Mouse (Mus musculus): ENCODE data around the gene Bnip2. TPM values are rescaled to one million over a fixed set of nuclear protein-coding genes. Genes with fewer than 3 reads are reported as not detected.

Bnip2 gene
- total and polyA plus RNA-seq, 3 experiments: 54.3 to 104 (median 88.1) TPM

GRCm38 (mm10) chr9:70011537-70012407 is 22.5 kb downstream of the Bnip2 start:
- in situ Hi-C loops (cut with MboI; ENCODE audit: low pct_ligation_motif_present, low pct_unique_long_range_greater_than_20kb, low sequenced_read_pairs): no loop called here
- Histone ChIP-seq H3K4me2 (ENCODE audit: insufficient read depth, low read depth, poor library complexity, severe bottlenecking) (peak overlapping the region; percentile 67), H3K36me3 (replicated peaks in 1 of 2; ENCODE audit: control insufficient read depth in 1 of 2, insufficient read depth in 1 of 2, low read length in 1 of 2) (peaks cover 20 to 49% of the 10 kb centered on the region in 2 experiments), H3K4me3 (replicated peaks in 1 of 3; ENCODE audit: low read depth in 2 of 3, low read length in 2 of 3, poor library complexity in 1 of 3) (peak overlapping the region; percentile 36 to 90 (median 70)), H3K79me2 (replicated peaks; ENCODE audit: control insufficient read depth, extremely low read depth, insufficient read depth, poor library complexity, severe bottlenecking) (peaks cover 27% of the 10 kb centered on the region), H3K27ac (ENCODE audit: insufficient read depth, low read depth) (no peak overlapping the region), H3K27me3 (replicated peaks) (no peaks in the 10 kb centered on the region), H3K4me1 (ENCODE audit: control insufficient read depth in 1 of 2, insufficient read depth in 2 of 2) (peaks cover 0 to 30% of the 10 kb centered on the region in 2 experiments; a peak in 2 of 4 replicates), H3K9me3 (replicated peaks; ENCODE audit: low read length) (no peaks in the 10 kb centered on the region), H3K9ac (ENCODE audit: insufficient read depth, low read depth) (peak overlapping the region; percentile 69)
- no peak for DNase-seq (ENCODE audit: extremely low read depth)
- TF ChIP-seq CTCF (conservative IDR thresholded peaks at IDR 0.05 in 1 of 2, IDR thresholded peaks at IDR 0.05 in 1 of 2; ENCODE audit: low read depth in 2 of 2, low read length in 2 of 2): no peak
- TF ChIP-seq USF2 (conservative IDR thresholded peaks at IDR 0.05; ENCODE audit: low read depth, low read length): no peak
- no peak for TF ChIP-seq HCFC1 (IDR thresholded peaks at IDR 0.05; ENCODE audit: low read depth, low read length)
- no peak for TF ChIP-seq EP300 (IDR thresholded peaks at IDR 0.05; ENCODE audit: low read length)
- TF ChIP-seq USF1 (IDR thresholded peaks at IDR 0.05; ENCODE audit: low read depth, low read length): no peak
- no peak for TF ChIP-seq MAX (IDR thresholded peaks at IDR 0.05; ENCODE audit: low read length)
- TF ChIP-seq POLR2AphosphoS2 (IDR thresholded peaks at IDR 0.05; ENCODE audit: low read depth, low read length): no peak
- TF ChIP-seq TBP (conservative IDR thresholded peaks at IDR 0.05; ENCODE audit: low read depth, low read length): no peak
- TF ChIP-seq GABPA (IDR thresholded peaks at IDR 0.05; ENCODE audit: insufficient replicate concordance, low read depth, low read length): no peak
- no peak for TF ChIP-seq ELF1 (IDR thresholded peaks at IDR 0.05; ENCODE audit: low read depth, low read length)
- no peak for TF ChIP-seq IRF4 (IDR thresholded peaks at IDR 0.05; ENCODE audit: low read depth, low read length)
- no peak for TF ChIP-seq CHD1 (IDR thresholded peaks at IDR 0.05; ENCODE audit: low read depth, low read length)
- no peak for TF ChIP-seq MXI1 (IDR thresholded peaks at IDR 0.05; ENCODE audit: low read depth, low read length)
- no peak for TF ChIP-seq ZKSCAN1 (IDR thresholded peaks at IDR 0.05; ENCODE audit: borderline replicate concordance, low read depth, low read length)
- TF ChIP-seq NRF1 (IDR thresholded peaks at IDR 0.05; ENCODE audit: low read depth, low read length): no peak
- TF ChIP-seq JUN (IDR thresholded peaks at IDR 0.05; ENCODE audit: insufficient read depth, low read depth, low read length): no peak
- TF ChIP-seq JUND (conservative IDR thresholded peaks at IDR 0.05; ENCODE audit: low read depth, low read length): no peak
- TF ChIP-seq MAFK (IDR thresholded peaks at IDR 0.05; ENCODE audit: insufficient replicate concordance, low read length): no peak
- TF ChIP-seq KAT2A (IDR thresholded peaks at IDR 0.05; ENCODE audit: insufficient replicate concordance, low read length): no peak
- dilution Hi-C loops (cut with MboI; ENCODE audit: extremely low pct_ligation_motif_present, extremely low pct_unique_long_range_greater_than_20kb, low sequenced_read_pairs): no loop called here

Data from CH12.LX (cell line).